Mouse (Mus musculus) heart, embryonic 11.5 days (tissue): ENCODE data around the gene Lamp2. TPM values are rescaled to one million over a fixed set of nuclear protein-coding genes. Genes with fewer than 3 reads are reported as not detected.

Experiments
- ATAC-seq: fragments of 200-750 bp; cut with Nextera tagmentation; replicated peaks from 2 replicates; pipeline ENCODE4 v1.8.0; 2017; ENCODE audit warnings: moderate library complexity; ENCODE audit not compliant: insufficient number of reproducible peaks, low FRiP score, low TSS enrichment
- H3K27ac ChIP-seq: fragments of 300-500 bp; sonication (generic); 2 replicates; pipeline ENCODE4 v1.5.1; 2014; ENCODE audit warnings: mild to moderate bottlenecking, low read depth, low read length
- H3K27me3 ChIP-seq: fragments of 300-500 bp; sonication (generic); 2 replicates; pipeline ENCODE4 v1.6.1; 2014; ENCODE audit warnings: mild to moderate bottlenecking, low read length, mixed read lengths; ENCODE audit not compliant: control insufficient read depth, insufficient read depth
- H3K36me3 ChIP-seq: fragments of 300-500 bp; sonication (generic); 2 replicates; pipeline ENCODE4 v1.6.1; 2014; ENCODE audit warnings: mild to moderate bottlenecking, low read length, moderate library complexity, mixed read lengths; ENCODE audit not compliant: control insufficient read depth, insufficient read depth
- H3K4me1 ChIP-seq: fragments of 300-500 bp; sonication (generic); 2 replicates; pipeline ENCODE4 v1.6.1; 2014; ENCODE audit warnings: low read length; ENCODE audit not compliant: control insufficient read depth, insufficient read depth
- H3K4me2 ChIP-seq: fragments of 300-500 bp; sonication (generic); 2 replicates; pipeline ENCODE4 v1.6.1; 2014; ENCODE audit warnings: mild to moderate bottlenecking, moderate library complexity
- H3K4me3 ChIP-seq: fragments of 300-500 bp; sonication (generic); 2 replicates; pipeline ENCODE4 v1.5.1; 2014; ENCODE audit warnings: low read depth, low read length
- H3K9ac ChIP-seq: fragments of 300-500 bp; sonication (generic); 2 replicates; pipeline ENCODE4 v1.6.1; 2014; ENCODE audit warnings: mild to moderate bottlenecking, low read depth, low read length, moderate library complexity
- H3K9me3 ChIP-seq: fragments of 300-500 bp; sonication (generic); replicated peaks from 2 replicates; pipeline ENCODE4 v1.6.1; 2016; ENCODE audit warnings: low read length; ENCODE audit not compliant: control insufficient read depth
- WGBS: fragments of 180-500 bp; shearing (Covaris S2); extraction: QIAGEN DNeasy Blood & Tissue Kit; methylation state at CpG from one replicate; pipeline ENCODE4 v1.1.7; 2014; ENCODE audit not compliant: insufficient replicate concordance; 5-methylcytosine and 5-hydroxymethylcytosine counted together
- polyA plus RNA-seq: library from polyadenylated mRNA; unstranded; fragments of >200 nt; fragmentation: Nextera tagmentation; extraction: Ambion mirVana; gene quantifications from 2 replicates; pipeline ENCODE4 v1.2.1, GENCODE M21; 2014

Gene Lamp2
- polyA plus RNA-seq, 1 experiment from 2014 or later, result 137 TPM

- Histone ChIP-seq H3K4me1 (no peaks in the 10 kb centered on the region), H3K27ac (no peak overlapping the region), H3K9me3 (no peaks in the 10 kb centered on the region), H3K4me3 (no peak overlapping the region), H3K4me2 (no peak overlapping the region), H3K36me3 (peaks cover 7% of the 10 kb centered on the region), H3K9ac (no peak overlapping the region), H3K27me3 (no peaks in the 10 kb centered on the region)
- WGBS, result 69% methylated on average over 1 of the region's 1 CpGs
- ATAC-seq, result no peak
Measured at GRCm38 (mm10) chrX:38445705-38446104, 10.5 kb downstream of the Lamp2 start.

DNA sequence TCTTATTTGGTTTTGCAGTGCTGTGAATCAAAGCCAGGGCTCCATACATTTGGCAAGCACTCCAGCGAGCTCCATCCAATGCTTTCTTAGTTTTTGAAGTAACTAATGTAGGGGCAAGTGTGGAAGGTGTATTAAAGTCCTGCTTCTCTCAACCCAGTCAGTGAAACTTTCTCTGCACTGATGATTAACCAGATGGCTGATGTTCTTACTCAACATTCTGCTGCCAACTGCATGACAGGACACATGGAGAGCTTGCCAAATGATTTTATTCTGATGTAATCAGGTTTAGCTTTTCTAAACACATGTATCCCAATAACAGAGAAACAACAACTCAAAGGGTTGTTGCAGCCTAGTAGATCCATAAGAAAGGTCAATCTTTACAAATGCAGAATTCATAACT, 13.8 kb downstream of the Lamp2 start:
- no peak overlapping the region for H3K9ac ChIP-seq
- H3K9me3 ChIP-seq, result no peaks in the 10 kb centered on the region
- H3K36me3 ChIP-seq, result no peaks in the 10 kb centered on the region; the same call in 1 of the 2 replicates
- H3K27me3 ChIP-seq, result no peaks in the 10 kb centered on the region
- no peaks in the 10 kb centered on the region for H3K4me1 ChIP-seq
- H3K4me3 ChIP-seq, result no peak overlapping the region
- H3K27ac ChIP-seq, result no peak overlapping the region
- H3K4me2 ChIP-seq, result no peak overlapping the region
- WGBS, result 80% methylated on average over 1 of the region's 1 CpGs
- no peak for ATAC-seq

DNA sequence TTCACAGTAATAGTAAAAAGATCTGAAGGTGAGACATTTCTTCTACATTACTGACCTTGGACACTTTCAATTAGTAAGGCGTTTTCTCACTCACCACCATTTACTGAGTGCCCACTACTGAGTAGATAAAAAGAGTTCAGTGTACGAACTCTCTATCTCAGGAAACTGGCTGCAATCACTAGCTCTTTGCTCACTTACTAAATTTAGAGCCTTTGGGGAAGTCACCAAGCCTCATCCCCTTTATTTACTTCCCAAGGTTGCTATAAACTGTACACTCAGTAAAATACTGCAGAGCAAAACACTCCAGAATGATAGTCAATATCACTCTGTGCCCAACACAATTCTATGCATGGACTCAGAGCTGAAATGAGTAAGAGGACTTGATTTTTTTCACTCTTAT, 16.6 kb downstream of the Lamp2 start:
- no peaks in the 10 kb centered on the region for H3K4me1 ChIP-seq
- no peak overlapping the region for H3K4me3 ChIP-seq
- no peak overlapping the region for H3K9ac ChIP-seq
- 25% methylated on average over 2 of the region's 2 CpGs for WGBS
- no peak overlapping the region for H3K27ac ChIP-seq
- no peaks in the 10 kb centered on the region for H3K9me3 ChIP-seq
- H3K27me3 ChIP-seq, result no peaks in the 10 kb centered on the region
- no peaks in the 10 kb centered on the region; the same call in 1 of the 2 replicates for H3K36me3 ChIP-seq
- no peak for ATAC-seq
- no peak overlapping the region for H3K4me2 ChIP-seq

DNA sequence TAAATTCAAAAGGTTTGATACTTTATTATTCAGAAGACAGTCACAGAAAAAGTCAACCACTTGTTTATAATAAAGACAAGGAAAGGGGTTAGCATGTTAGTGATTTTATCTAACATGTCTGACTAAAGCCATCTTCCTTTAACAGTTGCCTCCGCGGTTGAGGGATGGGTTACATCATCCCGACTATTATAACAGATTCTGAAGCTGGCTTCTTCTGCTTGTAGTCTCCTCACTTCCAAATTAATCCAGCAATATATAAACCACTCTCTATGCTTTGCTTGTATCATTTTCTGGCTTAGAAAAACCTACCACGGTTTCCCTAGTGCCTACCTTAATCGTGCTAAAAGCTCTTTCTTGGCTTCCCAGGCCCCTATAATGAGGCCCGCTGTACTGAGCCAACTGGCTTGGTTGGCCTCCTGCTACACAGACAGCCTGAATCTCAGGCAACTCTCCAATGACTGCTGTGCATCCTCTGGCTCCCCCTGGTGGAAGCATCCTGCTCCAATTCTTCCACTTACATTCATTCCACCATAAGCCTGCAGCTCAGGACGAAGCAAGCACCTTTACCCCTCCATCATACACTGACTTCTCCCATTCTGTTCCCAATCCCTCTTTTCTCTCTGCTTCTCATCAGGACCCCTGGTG, 18.0 kb downstream of the Lamp2 start:
- Histone ChIP-seq H3K9ac (no peak overlapping the region), H3K27ac (no peak overlapping the region), H3K4me3 (no peak overlapping the region), H3K36me3 (no peaks in the 10 kb centered on the region; the same call in 1 of the 2 replicates), H3K4me1 (no peaks in the 10 kb centered on the region), H3K9me3 (no peaks in the 10 kb centered on the region), H3K27me3 (no peaks in the 10 kb centered on the region), H3K4me2 (no peak overlapping the region)
- 53% methylated on average over 7 of the region's 7 CpGs for WGBS
- no peak for ATAC-seq

DNA sequence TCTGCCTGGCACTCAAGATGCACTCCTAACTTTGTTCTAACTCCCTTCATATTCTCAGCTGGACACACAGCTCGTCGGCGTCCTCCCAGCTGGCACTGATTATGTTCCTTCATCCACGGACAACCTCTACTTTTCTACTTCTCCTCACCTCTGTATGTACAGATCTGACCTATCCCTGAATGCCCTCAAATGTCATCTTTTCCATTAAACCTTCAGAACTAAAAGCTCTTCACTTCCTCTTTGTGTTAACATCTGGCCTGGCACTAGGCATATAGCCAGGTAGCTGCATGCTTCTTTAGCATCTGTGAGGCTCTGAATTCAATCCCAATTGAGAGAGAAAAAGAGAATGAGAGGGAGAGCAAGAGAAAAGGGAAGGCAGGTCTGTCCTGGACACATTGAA, 26.8 kb downstream of the Lamp2 start:
- H3K4me3 ChIP-seq, result no peak overlapping the region
- no peaks in the 10 kb centered on the region for H3K27me3 ChIP-seq
- WGBS, result 82% methylated on average over 4 of the region's 4 CpGs
- no peak overlapping the region for H3K4me2 ChIP-seq
- H3K36me3 ChIP-seq, result no peaks in the 10 kb centered on the region
- no peak for ATAC-seq
- H3K27ac ChIP-seq, result no peak overlapping the region
- no peak overlapping the region for H3K9ac ChIP-seq
- H3K4me1 ChIP-seq, result no peaks in the 10 kb centered on the region
- H3K9me3 ChIP-seq, result no peaks in the 10 kb centered on the region

DNA sequence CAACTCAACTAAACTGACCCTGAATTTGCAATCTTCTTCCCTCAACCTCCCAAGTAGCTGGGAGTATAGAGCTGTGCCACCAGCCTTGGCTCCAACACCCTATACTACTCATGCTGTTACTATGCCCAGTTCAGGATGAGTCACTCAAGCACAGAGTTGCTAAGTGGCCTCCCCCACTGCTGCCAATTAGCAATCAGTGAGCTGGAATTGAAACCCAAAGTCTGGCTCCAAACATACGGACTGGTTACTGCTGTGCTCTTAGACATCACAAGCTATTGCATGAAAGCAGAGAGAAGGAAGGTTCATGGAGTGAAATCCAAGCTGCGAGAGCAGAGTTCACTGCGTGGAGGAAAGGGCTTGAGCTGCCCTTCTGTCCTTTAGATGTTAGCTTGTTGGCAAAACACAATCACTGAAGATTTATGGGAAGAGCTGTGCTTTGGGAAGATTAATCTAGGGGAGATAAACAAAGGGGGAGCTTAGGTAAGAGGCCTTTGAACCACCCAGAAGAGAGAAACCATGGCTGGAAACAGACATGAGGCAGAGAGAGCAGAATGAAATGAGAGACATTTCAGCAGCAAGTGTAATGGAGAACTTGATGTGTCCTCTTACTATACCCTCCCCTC, 27.3 kb downstream of the Lamp2 start:
- Histone ChIP-seq H3K9ac (no peak overlapping the region), H3K27ac (no peak overlapping the region), H3K9me3 (no peaks in the 10 kb centered on the region), H3K4me2 (no peak overlapping the region), H3K27me3 (no peaks in the 10 kb centered on the region), H3K36me3 (no peaks in the 10 kb centered on the region), H3K4me3 (no peak overlapping the region), H3K4me1 (no peaks in the 10 kb centered on the region)
- WGBS, result 75% methylated on average over 3 of the region's 3 CpGs
- no peak for ATAC-seq

GRCm38 (mm10) chrX:38426043-38426442, 30.2 kb downstream of the Lamp2 start:
- H3K36me3 ChIP-seq, result no peaks in the 10 kb centered on the region

DNA sequence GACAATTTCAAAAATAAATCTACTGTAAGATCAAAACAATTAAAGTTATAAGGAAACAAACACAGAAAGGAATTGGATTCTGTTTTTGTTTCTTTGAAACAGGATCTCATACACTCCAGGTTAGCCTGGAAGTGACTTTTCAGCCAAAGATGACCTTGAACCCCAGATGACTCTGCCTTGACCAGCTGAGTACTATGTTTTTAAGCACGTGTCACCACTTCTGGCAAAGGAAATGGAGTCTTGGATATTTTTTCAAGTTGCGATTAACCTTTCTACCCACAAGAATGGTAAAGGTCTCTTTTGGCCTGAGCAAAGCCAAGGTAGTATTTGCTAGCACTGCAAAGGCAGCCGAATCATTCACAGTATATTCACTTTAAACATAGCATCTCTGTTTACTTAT, 33.2 kb downstream of the Lamp2 start:
- H3K4me2 ChIP-seq, result no peak overlapping the region
- H3K9ac ChIP-seq, result no peak overlapping the region
- no peaks in the 10 kb centered on the region for H3K9me3 ChIP-seq
- no peaks in the 10 kb centered on the region for H3K27me3 ChIP-seq
- ATAC-seq, result no peak
- WGBS, result 71% methylated on average over 3 of the region's 3 CpGs
- H3K4me1 ChIP-seq, result no peaks in the 10 kb centered on the region
- H3K27ac ChIP-seq, result no peak overlapping the region
- no peaks in the 10 kb centered on the region for H3K36me3 ChIP-seq
- no peak overlapping the region for H3K4me3 ChIP-seq

More at GRCm38 (mm10) chrX:38426043-38426442, 30.2 kb downstream of the Lamp2 start:
- no peaks in the 10 kb centered on the region for H3K27me3 ChIP-seq
- 67% methylated on average over 1 of the region's 1 CpGs for WGBS
- H3K9ac ChIP-seq, result no peak overlapping the region
- no peaks in the 10 kb centered on the region for H3K4me1 ChIP-seq
- H3K9me3 ChIP-seq, result no peaks in the 10 kb centered on the region
- no peak overlapping the region for H3K4me3 ChIP-seq
- H3K27ac ChIP-seq, result no peak overlapping the region
- no peak for ATAC-seq
- no peak overlapping the region for H3K4me2 ChIP-seq

DNA sequence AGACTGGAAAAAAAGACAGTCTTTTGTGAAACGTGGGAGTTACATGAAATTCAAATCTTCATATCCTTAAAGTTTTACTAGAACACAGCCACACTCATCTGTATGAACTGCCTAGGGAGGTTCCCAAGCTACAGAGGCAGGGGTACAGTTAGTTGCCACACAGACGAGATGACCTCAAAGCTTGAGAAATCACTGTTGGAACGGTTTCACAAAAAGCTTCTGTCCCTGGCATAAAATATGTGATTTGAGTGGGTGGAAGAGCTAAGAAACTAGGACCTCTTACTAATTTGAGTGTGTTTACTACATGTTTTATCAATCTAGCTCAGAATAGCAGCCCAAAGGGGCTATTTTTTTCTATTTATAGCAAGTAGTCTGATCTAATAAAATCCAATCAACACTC, 33.9 kb downstream of the Lamp2 start:
- Histone ChIP-seq H3K27ac (no peak overlapping the region), H3K4me3 (no peak overlapping the region)
- 80% methylated on average over 3 of the region's 3 CpGs for WGBS

More for the DNA sequence above, 33.9 kb downstream of the Lamp2 start:
- H3K27me3 ChIP-seq, result no peaks in the 10 kb centered on the region
- H3K9me3 ChIP-seq, result no peaks in the 10 kb centered on the region
- no peaks in the 10 kb centered on the region for H3K36me3 ChIP-seq
- no peak overlapping the region for H3K4me2 ChIP-seq
- H3K9ac ChIP-seq, result no peak overlapping the region
- ATAC-seq, result no peak
- no peaks in the 10 kb centered on the region for H3K4me1 ChIP-seq
